Mouse (Mus musculus) lung, postnatal 0 days (tissue): ENCODE results near the gene Ppef2.

Experiments
- CTCF ChIP-seq: IDR thresholded peaks from 2 replicates; pipeline ENCODE4 v1.5.1; 2016; ENCODE audit warnings: antibody characterized with exemption, mild to moderate bottlenecking
- EP300 ChIP-seq: IDR thresholded peaks from 2 replicates; pipeline ENCODE4 v1.6.1; 2016; ENCODE audit warnings: antibody characterized with exemption, mild to moderate bottlenecking, control low read depth

GRCm38 (mm10) chr5:92228776-92229175 is 27.3 kb downstream of the Ppef2 start:
- TF ChIP-seq EP300: no peak
- no peak for TF ChIP-seq CTCF
